Mouse (Mus musculus) embryonic facial prominence, embryonic 10.5 days (tissue): ENCODE measurements at regions not wholly inside any gene's neighbourhood (a gene's known extent, or its start where the extent isn't known, plus 50 kb on each side); places are given as distances from the start of the nearest gene placed in this dataset.

ENCODE experiments used
- DNase-seq: peaks from one replicate; pipeline ENCODE4 v3.0.0-alpha.2; 2017; ENCODE audit warnings: low spot score
- H3K27ac ChIP-seq: fragments of 300-500 bp; sonication (generic); replicated peaks from 2 replicates; pipeline ENCODE4 v1.5.1; 2016; ENCODE audit warnings: mild to moderate bottlenecking
- H3K27me3 ChIP-seq: fragments of 300-500 bp; sonication (generic); replicated peaks from 2 replicates; pipeline ENCODE4 v1.6.1; 2016; ENCODE audit warnings: low read depth, mild to moderate bottlenecking; ENCODE audit not compliant: poor library complexity, severe bottlenecking
- H3K36me3 ChIP-seq: fragments of 300-500 bp; sonication (generic); replicated peaks from 2 replicates; pipeline ENCODE4 v1.6.1; 2016; ENCODE audit warnings: mild to moderate bottlenecking, moderate library complexity
- H3K4me1 ChIP-seq: fragments of 300-500 bp; sonication (generic); 2 replicates; pipeline ENCODE4 v1.6.1; 2016
- H3K4me3 ChIP-seq: fragments of 300-500 bp; sonication (generic); 2 replicates; pipeline ENCODE4 v1.5.1; 2016; ENCODE audit warnings: mild to moderate bottlenecking, moderate library complexity
- H3K9me3 ChIP-seq: fragments of 300-500 bp; sonication (generic); 2 replicates; pipeline ENCODE4 v1.6.1; 2016; ENCODE audit warnings: mild to moderate bottlenecking
- WGBS: fragments of 180-500 bp; shearing (Covaris S2); methylation state at CpG from one replicate; pipeline ENCODE4 v1.1.7; 2016; 5-methylcytosine and 5-hydroxymethylcytosine counted together

GRCm38 (mm10) chr17:59429189-59429588, 416.0 kb upstream of the Nudt12 start:
- WGBS, result 74% methylated on average over 7 of the region's 7 CpGs
- Histone ChIP-seq H3K4me3 (no peak overlapping the region), H3K9me3 (no peaks in the 10 kb centered on the region), H3K27me3 (no peaks in the 10 kb centered on the region), H3K27ac (no peak overlapping the region), H3K4me1 (no peaks in the 10 kb centered on the region), H3K36me3 (no peaks in the 10 kb centered on the region)
- no peak for DNase-seq

- Histone ChIP-seq H3K4me3 (no peak overlapping the region), H3K27me3 (no peaks in the 10 kb centered on the region), H3K9me3 (no peaks in the 10 kb centered on the region), H3K36me3 (no peaks in the 10 kb centered on the region), H3K4me1 (no peaks in the 10 kb centered on the region), H3K27ac (no peak overlapping the region)
- WGBS, result 90% methylated on average over 14 of the region's 14 CpGs
- DNase-seq, result no peak
Observed at GRCm38 (mm10) chr17:59421489-59421888, 408.3 kb upstream of the Nudt12 start.

- Histone ChIP-seq H3K27ac (no peak overlapping the region), H3K27me3 (no peaks in the 10 kb centered on the region), H3K4me1 (no peaks in the 10 kb centered on the region), H3K4me3 (no peak overlapping the region), H3K9me3 (no peaks in the 10 kb centered on the region), H3K36me3 (no peaks in the 10 kb centered on the region)
- no peak for DNase-seq
- 87% methylated on average over 2 of the region's 2 CpGs for WGBS
Observed at GRCm38 (mm10) chr17:59409315-59409714, 396.1 kb upstream of the Nudt12 start.

- no peaks in the 10 kb centered on the region for H3K36me3 ChIP-seq
- H3K4me3 ChIP-seq, result no peak overlapping the region
- H3K9me3 ChIP-seq, result no peaks in the 10 kb centered on the region
- DNase-seq, result no peak
- WGBS, result 70% methylated on average over 1 of the region's 1 CpGs
- H3K4me1 ChIP-seq, result no peaks in the 10 kb centered on the region
- no peak overlapping the region for H3K27ac ChIP-seq
- no peaks in the 10 kb centered on the region for H3K27me3 ChIP-seq
Observed at GRCm38 (mm10) chr17:59404525-59404924, 391.4 kb upstream of the Nudt12 start.

- no peaks in the 10 kb centered on the region for H3K36me3 ChIP-seq
- 91% methylated on average over 3 of the region's 3 CpGs for WGBS
- no peaks in the 10 kb centered on the region for H3K9me3 ChIP-seq
- no peaks in the 10 kb centered on the region for H3K4me1 ChIP-seq
- no peak overlapping the region for H3K27ac ChIP-seq
- no peaks in the 10 kb centered on the region for H3K27me3 ChIP-seq
- no peak for DNase-seq
- H3K4me3 ChIP-seq, result no peak overlapping the region
Observed at GRCm38 (mm10) chr17:59397404-59397803, 384.2 kb upstream of the Nudt12 start.

- H3K4me3 ChIP-seq, result no peak overlapping the region
- 90% methylated on average over 5 of the region's 5 CpGs for WGBS
- no peak for DNase-seq
- H3K36me3 ChIP-seq, result no peaks in the 10 kb centered on the region
- H3K27ac ChIP-seq, result no peak overlapping the region
- no peaks in the 10 kb centered on the region for H3K27me3 ChIP-seq
- no peaks in the 10 kb centered on the region for H3K9me3 ChIP-seq
- H3K4me1 ChIP-seq, result no peaks in the 10 kb centered on the region
Observed at GRCm38 (mm10) chr17:59383107-59383438, 369.9 kb upstream of the Nudt12 start.

GRCm38 (mm10) chr17:59382225-59383106, 369.3 kb upstream of the Nudt12 start:
- H3K27me3 ChIP-seq, result no peaks in the 10 kb centered on the region
- H3K4me1 ChIP-seq, result no peaks in the 10 kb centered on the region
- H3K4me3 ChIP-seq, result no peak overlapping the region
- DNase-seq, result no peak
- WGBS, result 72% methylated on average over 7 of the region's 7 CpGs
- H3K36me3 ChIP-seq, result no peaks in the 10 kb centered on the region
- H3K27ac ChIP-seq, result no peak overlapping the region
- no peaks in the 10 kb centered on the region for H3K9me3 ChIP-seq

- H3K27me3 ChIP-seq, result no peaks in the 10 kb centered on the region
- H3K4me1 ChIP-seq, result 0 out of 2 replicates have a peak, but pooled peaks cover 6% of the 10 kb centered on the region
- whole genome bisulfite sequencing, result 67% methylated on average over 7 of the region's 7 CpGs
- H3K36me3 ChIP-seq, result no peaks in the 10 kb centered on the region
- DNase-seq, result no peak
- H3K4me3 ChIP-seq, result no peak overlapping the region
- H3K9me3 ChIP-seq, result no peaks in the 10 kb centered on the region
- no peak overlapping the region for H3K27ac ChIP-seq
Observed at GRCm38 (mm10) chr17:59373505-59374106, 360.4 kb upstream of the Nudt12 start.

GRCm38 (mm10) chr17:59369624-59370541, 356.7 kb upstream of the Nudt12 start:
- H3K36me3 ChIP-seq, result no peaks in the 10 kb centered on the region
- H3K4me3 ChIP-seq, result no peak overlapping the region
- H3K27ac ChIP-seq, result no peak overlapping the region
- H3K27me3 ChIP-seq, result no peaks in the 10 kb centered on the region
- WGBS, result 87% methylated on average over 7 of the region's 7 CpGs
- DNase-seq, result no peak
- 0 out of 2 replicates have a peak, but pooled peaks cover 8% of the 10 kb centered on the region for H3K4me1 ChIP-seq
- no peaks in the 10 kb centered on the region for H3K9me3 ChIP-seq

GRCm38 (mm10) chr17:59365340-59365739, 352.2 kb upstream of the Nudt12 start:
- DNase-seq, result peak; percentile 31
- 52% methylated on average over 2 of the region's 2 CpGs for WGBS

GRCm38 (mm10) chr17:59362110-59362509, 348.9 kb upstream of the Nudt12 start:
- no peaks in the 10 kb centered on the region for H3K27me3 ChIP-seq
- H3K9me3 ChIP-seq, result no peaks in the 10 kb centered on the region
- no peaks in the 10 kb centered on the region for H3K36me3 ChIP-seq
- no peak for DNase-seq
- H3K4me3 ChIP-seq, result no peak overlapping the region
- peak overlapping the region; percentile 40 for H3K27ac ChIP-seq
- peaks cover 7% of the 10 kb centered on the region for H3K4me1 ChIP-seq
- 68% methylated on average over 7 of the region's 7 CpGs for WGBS

More at GRCm38 (mm10) chr17:59365340-59365739, 352.2 kb upstream of the Nudt12 start:
- peak overlapping the region; percentile 40; the same call in 1 of the 2 replicates for H3K27ac ChIP-seq
- no peaks in the 10 kb centered on the region for H3K9me3 ChIP-seq
- H3K4me3 ChIP-seq, result no peak overlapping the region
- H3K36me3 ChIP-seq, result no peaks in the 10 kb centered on the region
- peaks cover 15% of the 10 kb centered on the region for H3K4me1 ChIP-seq
- H3K27me3 ChIP-seq, result no peaks in the 10 kb centered on the region

- peak; percentile 38 for DNase-seq
- Histone ChIP-seq H3K4me1 (peaks cover 7% of the 10 kb centered on the region), H3K27me3 (no peaks in the 10 kb centered on the region), H3K36me3 (no peaks in the 10 kb centered on the region), H3K4me3 (no peak overlapping the region), H3K27ac (peak overlapping the region; percentile 44; the same call in 1 of the 2 replicates), H3K9me3 (no peaks in the 10 kb centered on the region)
- WGBS, result 84% methylated on average over 9 of the region's 9 CpGs
Observed at GRCm38 (mm10) chr17:59361119-59361518, 347.9 kb upstream of the Nudt12 start.
